Mouse (Mus musculus) forebrain, postnatal 0 days (tissue): ENCODE results near the gene Pcca. TPM values are rescaled to one million over a fixed set of nuclear protein-coding genes. Genes with fewer than 3 reads are reported as not detected.

Experiments
- ATAC-seq: fragments of 200-750 bp; cut with Nextera tagmentation; 2 replicates; pipeline ENCODE4 v1.8.0; 2017; ENCODE audit warnings: mild to moderate bottlenecking, moderate library complexity
- DNase-seq: peaks from one replicate; pipeline ENCODE4 v3.0.0-alpha.2; 2015
- H3K27ac ChIP-seq: fragments of 300-500 bp; sonication (generic); 2 replicates; pipeline ENCODE4 v1.5.1; 2014; ENCODE audit warnings: low read depth, mild to moderate bottlenecking, antibody characterized with exemption, low read length, moderate library complexity, mixed read lengths
- H3K27me3 ChIP-seq: fragments of 300-500 bp; sonication (generic); 2 replicates; pipeline ENCODE4 v1.6.1; 2014; ENCODE audit warnings: mild to moderate bottlenecking, low read length, mixed read lengths; ENCODE audit not compliant: insufficient read depth
- H3K36me3 ChIP-seq: fragments of 300-500 bp; sonication (generic); 2 replicates; pipeline ENCODE4 v1.6.1; 2014; ENCODE audit warnings: mild to moderate bottlenecking, moderate library complexity; ENCODE audit not compliant: insufficient read depth
- H3K4me1 ChIP-seq: fragments of 300-500 bp; sonication (generic); 2 replicates; pipeline ENCODE4 v1.6.1; 2014; ENCODE audit warnings: antibody characterized with exemption; ENCODE audit not compliant: insufficient read depth
- H3K4me2 ChIP-seq: fragments of 300-500 bp; sonication (generic); 2 replicates; pipeline ENCODE4 v1.6.1; 2014; ENCODE audit warnings: low read depth, mild to moderate bottlenecking, moderate library complexity
- H3K4me3 ChIP-seq: fragments of 300-500 bp; sonication (generic); 2 replicates; pipeline ENCODE4 v1.5.1; 2014; ENCODE audit warnings: low read depth, low read length, mixed read lengths
- H3K9ac ChIP-seq: fragments of 300-500 bp; sonication (generic); 2 replicates; pipeline ENCODE4 v1.6.1; 2014; ENCODE audit warnings: mild to moderate bottlenecking
- H3K9me3 ChIP-seq: fragments of 300-500 bp; sonication (generic); 2 replicates; pipeline ENCODE4 v1.6.1; 2016; ENCODE audit warnings: low read length
- CTCF ChIP-seq: sonication (generic); IDR thresholded peaks from 2 replicates; pipeline ENCODE4 v1.5.1; 2016; ENCODE audit warnings: antibody characterized with exemption, control low read depth, low read depth
- WGBS: fragments of 180-500 bp; shearing (Covaris S2); extraction: QIAGEN DNeasy Blood & Tissue Kit; methylation state at CpG from one replicate; pipeline ENCODE4 v1.1.7; 2014; 5-methylcytosine and 5-hydroxymethylcytosine counted together
- polyA plus RNA-seq: library from polyadenylated mRNA; unstranded; fragments of >200 nt; fragmentation: Nextera tagmentation; extraction: Ambion mirVana; gene quantifications from 2 replicates; pipeline ENCODE4 v1.2.1, GENCODE M21; 2015
- total RNA-seq: library from RNA; depleted of rRNA; stranded (reverse); fragments of >200 nt; gene quantifications from 2 replicates; pipeline ENCODE4 v1.2.3, GENCODE M21; 2014

The Pcca gene
- total and polyA plus RNA-seq, 2 experiments from 2014 or later = 12.4 to 29.4 TPM

DNA sequence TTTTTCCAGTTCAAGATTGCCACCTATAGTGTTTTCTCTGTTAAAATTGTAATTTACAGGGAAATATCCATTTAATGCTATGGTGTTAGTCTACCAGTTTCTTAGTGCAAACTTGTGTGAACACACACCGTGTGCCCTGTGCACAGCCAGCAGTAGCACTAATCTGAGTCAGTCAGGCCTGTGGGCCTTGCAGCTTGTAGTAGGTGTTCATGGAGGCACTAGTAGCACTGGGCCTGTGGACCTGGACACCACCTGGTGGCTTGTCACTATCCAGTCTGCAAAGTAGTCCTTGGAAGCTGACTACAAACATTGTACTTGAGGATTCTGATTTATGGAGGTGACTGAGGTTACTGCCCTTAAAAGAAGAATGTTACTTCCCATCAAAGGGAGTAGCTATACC, 300.6 kb downstream of the Pcca start:
- ATAC-seq = no peak
- no peak overlapping the region for H3K27ac ChIP-seq
- no peak for TF ChIP-seq CTCF
- no peak overlapping the region for H3K4me3 ChIP-seq
- H3K27me3 ChIP-seq = no peaks in the 10 kb centered on the region
- WGBS = 93% methylated on average over 1 of the region's 1 CpGs
- no peak for DNase-seq
- H3K4me1 ChIP-seq = no peaks in the 10 kb centered on the region
- no peaks in the 10 kb centered on the region for H3K36me3 ChIP-seq
- H3K9ac ChIP-seq = no peak overlapping the region
- 0 out of 2 replicates have a peak, but pooled peaks cover 3% of the 10 kb centered on the region for H3K9me3 ChIP-seq
- no peak overlapping the region for H3K4me2 ChIP-seq

DNA sequence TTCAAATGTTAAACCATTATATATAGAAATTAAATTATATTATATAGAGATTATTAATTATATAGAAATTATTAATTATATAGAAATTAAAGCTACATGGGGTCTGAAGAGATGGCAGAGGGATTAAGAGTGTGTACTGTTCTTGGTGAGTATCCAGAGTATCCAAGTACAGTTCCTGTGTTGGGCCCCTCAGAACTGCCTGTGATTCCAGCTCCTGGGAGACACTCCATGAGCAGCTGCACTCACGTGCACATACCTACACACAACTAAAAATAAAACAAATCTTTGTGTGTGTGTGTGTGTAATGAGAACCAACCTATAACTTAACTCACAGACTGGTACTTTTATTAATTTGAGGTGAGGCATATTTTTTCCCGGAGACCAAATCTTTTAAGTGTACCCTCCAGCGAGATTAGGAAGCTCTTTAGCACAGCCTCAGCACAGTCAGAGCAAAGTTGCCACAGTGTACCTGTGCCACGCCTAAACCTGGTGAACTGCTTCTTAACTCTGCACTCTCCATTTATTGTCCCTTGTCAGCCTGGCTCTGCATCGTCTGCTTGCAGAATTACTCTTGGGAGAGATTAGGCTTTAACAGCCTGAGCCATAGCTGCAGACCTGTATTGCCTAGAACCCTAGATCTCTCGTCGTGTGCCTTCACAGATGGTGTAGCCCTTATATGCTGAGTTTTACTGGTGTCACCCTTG, 301.5 kb downstream of the Pcca start:
- no peak for DNase-seq
- no peaks in the 10 kb centered on the region for H3K36me3 ChIP-seq
- ATAC-seq = no peak
- H3K4me2 ChIP-seq = no peak overlapping the region
- no peak overlapping the region for H3K9ac ChIP-seq
- WGBS = 73% methylated on average over 7 of the region's 7 CpGs
- H3K9me3 ChIP-seq = 0 out of 2 replicates have a peak, but pooled peaks cover 3% of the 10 kb centered on the region
- no peak overlapping the region for H3K27ac ChIP-seq
- no peaks in the 10 kb centered on the region for H3K4me1 ChIP-seq
- H3K4me3 ChIP-seq = no peak overlapping the region
- H3K27me3 ChIP-seq = no peaks in the 10 kb centered on the region
- TF ChIP-seq CTCF = no peak

GRCm38 (mm10) chr14:122836221-122836620, 302.1 kb downstream of the Pcca start:
- ATAC-seq = no peak
- H3K4me3 ChIP-seq = no peak overlapping the region
- H3K9me3 ChIP-seq = 0 out of 2 replicates have a peak, but pooled peaks cover 3% of the 10 kb centered on the region
- no peaks in the 10 kb centered on the region for H3K4me1 ChIP-seq
- H3K27ac ChIP-seq = no peak overlapping the region
- H3K27me3 ChIP-seq = no peaks in the 10 kb centered on the region
- no peak for TF ChIP-seq CTCF
- H3K36me3 ChIP-seq = no peaks in the 10 kb centered on the region
- DNase-seq = no peak
- 39% methylated on average over 4 of the region's 4 CpGs for WGBS
- no peak overlapping the region for H3K9ac ChIP-seq
- H3K4me2 ChIP-seq = no peak overlapping the region

DNA sequence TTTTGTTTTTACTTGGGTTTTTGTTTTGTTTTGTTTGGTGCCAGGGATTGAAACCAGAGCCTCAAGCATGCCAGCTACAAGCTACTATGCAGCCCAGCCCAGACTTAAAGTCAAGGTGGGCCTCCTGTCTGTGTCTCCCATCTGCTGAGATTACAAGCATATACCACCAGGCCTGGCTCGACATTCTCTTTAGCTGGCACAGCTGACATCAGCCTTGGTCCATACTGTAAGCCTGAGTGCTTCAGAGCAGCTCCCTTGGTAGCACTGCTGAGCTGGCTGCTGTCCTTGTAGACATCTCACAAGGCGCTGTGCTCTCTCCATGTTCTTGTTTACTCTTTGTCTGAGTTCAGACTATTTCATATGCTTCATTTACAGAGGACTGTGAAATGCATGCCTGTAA, 302.9 kb downstream of the Pcca start:
- H3K4me2 ChIP-seq = no peak overlapping the region
- no peak overlapping the region for H3K27ac ChIP-seq
- ATAC-seq = no peak
- H3K9me3 ChIP-seq = no peaks in the 10 kb centered on the region
- H3K27me3 ChIP-seq = no peaks in the 10 kb centered on the region
- no peak for TF ChIP-seq CTCF
- no peaks in the 10 kb centered on the region for H3K36me3 ChIP-seq
- no peak overlapping the region for H3K4me3 ChIP-seq
- no peaks in the 10 kb centered on the region for H3K4me1 ChIP-seq
- H3K9ac ChIP-seq = no peak overlapping the region
- DNase-seq = no peak
- 75% methylated on average over 2 of the region's 2 CpGs for WGBS

DNA sequence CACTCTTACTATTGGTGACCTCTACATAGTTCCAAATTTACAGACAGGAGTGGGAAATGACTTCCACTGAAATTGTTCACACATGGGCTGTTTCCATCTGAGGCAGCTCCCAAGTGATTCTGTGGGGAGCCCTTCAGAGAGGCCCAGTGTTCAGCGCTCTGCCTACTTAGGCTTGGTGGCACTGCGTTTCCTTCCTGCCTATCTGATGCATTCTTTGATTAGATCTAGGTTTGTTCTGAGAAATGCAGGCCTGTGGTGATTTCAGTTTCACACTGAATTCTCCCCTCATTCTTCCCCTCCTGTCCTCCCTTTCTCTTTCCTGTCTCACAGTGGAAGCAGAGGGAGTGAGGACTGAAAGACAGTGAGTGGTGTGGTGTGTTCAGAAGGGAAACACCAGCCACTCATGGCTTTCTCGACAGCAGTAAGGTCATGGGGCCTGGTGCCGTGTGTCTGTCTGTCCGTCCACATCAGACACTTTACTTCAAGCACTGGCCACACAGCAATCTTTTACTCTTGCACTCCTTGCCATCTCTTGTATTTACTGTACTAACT, 318.5 kb downstream of the Pcca start:
- 89% methylated on average over 5 of the region's 5 CpGs for WGBS
- H3K27me3 ChIP-seq = no peaks in the 10 kb centered on the region
- no peak overlapping the region for H3K4me3 ChIP-seq
- no peak for TF ChIP-seq CTCF
- ATAC-seq = no peak
- no peaks in the 10 kb centered on the region for H3K4me1 ChIP-seq
- H3K27ac ChIP-seq = no peak overlapping the region
- DNase-seq = no peak
- no peaks in the 10 kb centered on the region for H3K9me3 ChIP-seq
- no peaks in the 10 kb centered on the region for H3K36me3 ChIP-seq
- H3K4me2 ChIP-seq = no peak overlapping the region
- H3K9ac ChIP-seq = no peak overlapping the region

GRCm38 (mm10) chr14:122859792-122860191, 325.7 kb downstream of the Pcca start:
- WGBS = 89% methylated on average over 1 of the region's 1 CpGs

DNA sequence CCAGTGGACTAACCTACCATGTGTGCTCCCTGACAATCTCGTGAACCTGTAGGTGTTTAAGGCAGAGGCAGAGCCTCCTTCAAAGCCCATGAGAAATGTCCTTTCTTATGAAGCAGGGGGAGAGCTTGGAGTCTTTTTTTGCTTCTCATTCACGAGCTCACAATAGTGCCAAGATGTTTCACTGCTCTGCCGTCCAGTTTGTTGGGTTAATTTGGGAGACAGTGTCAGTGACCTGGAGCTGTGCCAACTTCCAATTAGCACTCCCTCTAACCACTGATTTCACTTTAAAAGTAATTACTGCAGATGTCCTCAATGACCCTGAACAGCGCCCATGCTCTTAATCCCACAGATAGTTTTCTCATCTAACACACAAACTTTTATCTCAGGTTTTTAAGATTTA, 328.5 kb downstream of the Pcca start:
- WGBS = 11% methylated on average over 4 of the region's 4 CpGs
- H3K27ac ChIP-seq = no peak overlapping the region
- no peak overlapping the region for H3K4me2 ChIP-seq
- TF ChIP-seq CTCF = no peak
- H3K27me3 ChIP-seq = no peaks in the 10 kb centered on the region
- ATAC-seq (no peak), DNase-seq (no peak)
- no peaks in the 10 kb centered on the region for H3K9me3 ChIP-seq
- no peak overlapping the region for H3K9ac ChIP-seq
- H3K4me1 ChIP-seq = no peaks in the 10 kb centered on the region
- H3K36me3 ChIP-seq = no peaks in the 10 kb centered on the region
- H3K4me3 ChIP-seq = no peak overlapping the region

More at GRCm38 (mm10) chr14:122859792-122860191, 325.7 kb downstream of the Pcca start:
- DNase-seq (no peak), ATAC-seq (no peak)
- Histone ChIP-seq H3K36me3 (no peaks in the 10 kb centered on the region), H3K9ac (no peak overlapping the region), H3K4me1 (no peaks in the 10 kb centered on the region), H3K4me3 (no peak overlapping the region), H3K27ac (no peak overlapping the region), H3K4me2 (no peak overlapping the region), H3K27me3 (no peaks in the 10 kb centered on the region), H3K9me3 (no peaks in the 10 kb centered on the region)
- no peak for TF ChIP-seq CTCF
